Mouse (Mus musculus): Measurements from ENCODE around the gene Tcp11. TPM values are rescaled to one million over a fixed set of nuclear protein-coding genes. Genes with fewer than 3 reads are reported as not detected.

The Tcp11 gene
- polyA plus RNA-seq, 1 experiment from 2014 or later, result 0.45 TPM

GRCm38 (mm10) chr17:28058346-28058745, 22.1 kb downstream of the Tcp11 start:
- 86% methylated on average over 13 of the region's 13 CpGs for WGBS
- H3K4me2 ChIP-seq (ENCODE audit: low read length), result no peak overlapping the region
- H3K4me3 ChIP-seq (ENCODE audit: control insufficient read depth in 1 of 2, insufficient read depth in 1 of 2, low read depth in 1 of 2, low read length in 2 of 2), result no peak overlapping the region
- ATAC-seq (ENCODE audit: insufficient number of reproducible peaks, insufficient read depth, low FRiP score, low read depth), result no peak
- no peaks in the 10 kb centered on the region for H3K9me3 ChIP-seq (ENCODE audit: control insufficient read depth, low read length)
- no peak overlapping the region for H3K9ac ChIP-seq (ENCODE audit: low read length)
- no peak overlapping the region for H3K27ac ChIP-seq (replicated peaks in 1 of 2; ENCODE audit: control insufficient read depth in 1 of 2, insufficient read depth in 1 of 2, low read depth in 2 of 2, low read length in 2 of 2)
- peaks cover 70% of the 10 kb centered on the region for H3K36me3 ChIP-seq (ENCODE audit: control insufficient read depth, insufficient read depth, low read length)
- H3K4me1 ChIP-seq (ENCODE audit: control insufficient read depth in 2 of 2, insufficient read depth in 2 of 2, low read length in 2 of 2), result peaks cover 0 to 2% of the 10 kb centered on the region in 2 experiments; a peak in 1 of 4 replicates
- H3K27me3 ChIP-seq (ENCODE audit: control insufficient read depth, insufficient read depth, low read length), result no peaks in the 10 kb centered on the region

GRCm38 (mm10) chr17:28052293-28052863, 28.1 kb downstream of the Tcp11 start:
- Histone ChIP-seq H3K4me2 (ENCODE audit: low read length) (no peak overlapping the region), H3K4me3 (ENCODE audit: control insufficient read depth in 1 of 2, insufficient read depth in 1 of 2, low read depth in 1 of 2, low read length in 2 of 2) (no peak overlapping the region), H3K36me3 (ENCODE audit: control insufficient read depth, insufficient read depth, low read length) (peaks cover 75% of the 10 kb centered on the region), H3K27me3 (ENCODE audit: control insufficient read depth, insufficient read depth, low read length) (no peaks in the 10 kb centered on the region), H3K27ac (replicated peaks in 1 of 2; ENCODE audit: control insufficient read depth in 1 of 2, insufficient read depth in 1 of 2, low read depth in 2 of 2, low read length in 2 of 2) (no peak overlapping the region), H3K9ac (ENCODE audit: low read length) (no peak overlapping the region), H3K4me1 (ENCODE audit: control insufficient read depth in 2 of 2, insufficient read depth in 2 of 2, low read length in 2 of 2) (no peaks in the 10 kb centered on the region), H3K9me3 (ENCODE audit: control insufficient read depth, low read length) (no peaks in the 10 kb centered on the region)
- 77% methylated on average over 21 of the region's 21 CpGs for WGBS
- ATAC-seq (ENCODE audit: insufficient number of reproducible peaks, insufficient read depth, low FRiP score, low read depth), result no peak

GRCm38 (mm10) chr17:28050210-28050609, 30.2 kb downstream of the Tcp11 start:
- no peaks in the 10 kb centered on the region for H3K4me1 ChIP-seq (ENCODE audit: control insufficient read depth in 2 of 2, insufficient read depth in 2 of 2, low read length in 2 of 2)
- no peak overlapping the region for H3K4me2 ChIP-seq (ENCODE audit: low read length)
- no peaks in the 10 kb centered on the region for H3K9me3 ChIP-seq (ENCODE audit: control insufficient read depth, low read length)
- no peak overlapping the region for H3K9ac ChIP-seq (ENCODE audit: low read length)
- ATAC-seq (ENCODE audit: insufficient number of reproducible peaks, insufficient read depth, low FRiP score, low read depth), result no peak
- no peak overlapping the region for H3K27ac ChIP-seq (replicated peaks in 1 of 2; ENCODE audit: control insufficient read depth in 1 of 2, insufficient read depth in 1 of 2, low read depth in 2 of 2, low read length in 2 of 2)
- H3K27me3 ChIP-seq (ENCODE audit: control insufficient read depth, insufficient read depth, low read length), result no peaks in the 10 kb centered on the region
- 89% methylated on average over 8 of the region's 8 CpGs for whole genome bisulfite sequencing
- H3K4me3 ChIP-seq (ENCODE audit: control insufficient read depth in 1 of 2, insufficient read depth in 1 of 2, low read depth in 1 of 2, low read length in 2 of 2), result no peak overlapping the region
- peaks cover 63% of the 10 kb centered on the region for H3K36me3 ChIP-seq (ENCODE audit: control insufficient read depth, insufficient read depth, low read length)

- 38% methylated on average over 4 of the region's 4 CpGs for WGBS
- Histone ChIP-seq H3K4me3 (ENCODE audit: control insufficient read depth in 1 of 2, insufficient read depth in 1 of 2, low read depth in 1 of 2, low read length in 2 of 2) (no peak overlapping the region), H3K27ac (replicated peaks in 1 of 2; ENCODE audit: control insufficient read depth in 1 of 2, insufficient read depth in 1 of 2, low read depth in 2 of 2, low read length in 2 of 2) (no peak overlapping the region), H3K9me3 (ENCODE audit: control insufficient read depth, low read length) (no peaks in the 10 kb centered on the region), H3K9ac (ENCODE audit: low read length) (no peak overlapping the region), H3K4me2 (ENCODE audit: low read length) (no peak overlapping the region), H3K27me3 (ENCODE audit: control insufficient read depth, insufficient read depth, low read length) (no peaks in the 10 kb centered on the region), H3K36me3 (ENCODE audit: control insufficient read depth, insufficient read depth, low read length) (peaks cover 50% of the 10 kb centered on the region), H3K4me1 (ENCODE audit: control insufficient read depth in 2 of 2, insufficient read depth in 2 of 2, low read length in 2 of 2) (no peaks in the 10 kb centered on the region)
- ATAC-seq (ENCODE audit: insufficient number of reproducible peaks, insufficient read depth, low FRiP score, low read depth), result no peak; the same call in 1 of the 2 replicates
These were observed 32.0 kb downstream of the Tcp11 start for GRCm38 (mm10) chr17:28048425-28048824.

GRCm38 (mm10) chr17:28047520-28047919, 32.9 kb downstream of the Tcp11 start:
- 65% methylated on average over 5 of the region's 5 CpGs for WGBS

GRCm38 (mm10) chr17:28047017-28047416, 33.4 kb downstream of the Tcp11 start:
- Histone ChIP-seq H3K27ac (replicated peaks in 1 of 2; ENCODE audit: control insufficient read depth in 1 of 2, insufficient read depth in 1 of 2, low read depth in 2 of 2, low read length in 2 of 2) (no peak overlapping the region), H3K9me3 (ENCODE audit: control insufficient read depth, low read length) (no peaks in the 10 kb centered on the region), H3K4me2 (ENCODE audit: low read length) (no peak overlapping the region), H3K4me3 (ENCODE audit: control insufficient read depth in 1 of 2, insufficient read depth in 1 of 2, low read depth in 1 of 2, low read length in 2 of 2) (no peak overlapping the region), H3K9ac (ENCODE audit: low read length) (no peak overlapping the region), H3K27me3 (ENCODE audit: control insufficient read depth, insufficient read depth, low read length) (no peaks in the 10 kb centered on the region), H3K36me3 (ENCODE audit: control insufficient read depth, insufficient read depth, low read length) (peaks cover 48% of the 10 kb centered on the region), H3K4me1 (ENCODE audit: control insufficient read depth in 2 of 2, insufficient read depth in 2 of 2, low read length in 2 of 2) (peaks cover 0 to 6% of the 10 kb centered on the region in 2 experiments; a peak in 1 of 4 replicates)
- no peak for ATAC-seq (ENCODE audit: insufficient number of reproducible peaks, insufficient read depth, low FRiP score, low read depth)
- WGBS, result 90% methylated on average over 5 of the region's 5 CpGs

More at GRCm38 (mm10) chr17:28047520-28047919, 32.9 kb downstream of the Tcp11 start:
- H3K9me3 ChIP-seq (ENCODE audit: control insufficient read depth, low read length), result no peaks in the 10 kb centered on the region
- H3K27me3 ChIP-seq (ENCODE audit: control insufficient read depth, insufficient read depth, low read length), result no peaks in the 10 kb centered on the region
- ATAC-seq (ENCODE audit: insufficient number of reproducible peaks, insufficient read depth, low FRiP score, low read depth), result no peak
- no peak overlapping the region for H3K4me3 ChIP-seq (ENCODE audit: control insufficient read depth in 1 of 2, insufficient read depth in 1 of 2, low read depth in 1 of 2, low read length in 2 of 2)
- 0 out of 4 replicates have a peak, but pooled peaks cover 0 to under 1% of the 10 kb centered on the region in 2 experiments for H3K4me1 ChIP-seq (ENCODE audit: control insufficient read depth in 2 of 2, insufficient read depth in 2 of 2, low read length in 2 of 2)
- H3K9ac ChIP-seq (ENCODE audit: low read length), result no peak overlapping the region
- peaks cover 50% of the 10 kb centered on the region for H3K36me3 ChIP-seq (ENCODE audit: control insufficient read depth, insufficient read depth, low read length)
- H3K4me2 ChIP-seq (ENCODE audit: low read length), result no peak overlapping the region
- H3K27ac ChIP-seq (replicated peaks in 1 of 2; ENCODE audit: control insufficient read depth in 1 of 2, insufficient read depth in 1 of 2, low read depth in 2 of 2, low read length in 2 of 2), result no peak overlapping the region

- no peaks in the 10 kb centered on the region for H3K9me3 ChIP-seq (ENCODE audit: control insufficient read depth, low read length)
- H3K27me3 ChIP-seq (ENCODE audit: control insufficient read depth, insufficient read depth, low read length), result no peaks in the 10 kb centered on the region
- no peak overlapping the region for H3K27ac ChIP-seq (replicated peaks in 1 of 2; ENCODE audit: control insufficient read depth in 1 of 2, insufficient read depth in 1 of 2, low read depth in 2 of 2, low read length in 2 of 2)
- no peak for ATAC-seq (ENCODE audit: insufficient number of reproducible peaks, insufficient read depth, low FRiP score, low read depth)
- H3K36me3 ChIP-seq (ENCODE audit: control insufficient read depth, insufficient read depth, low read length), result peaks cover 39% of the 10 kb centered on the region
- no peak overlapping the region for H3K4me3 ChIP-seq (ENCODE audit: control insufficient read depth in 1 of 2, insufficient read depth in 1 of 2, low read depth in 1 of 2, low read length in 2 of 2)
- H3K9ac ChIP-seq (ENCODE audit: low read length), result peak overlapping the region; percentile 41
- H3K4me2 ChIP-seq (ENCODE audit: low read length), result peak overlapping the region; percentile 25; the same call in 1 of the 2 replicates
- H3K4me1 ChIP-seq (ENCODE audit: control insufficient read depth in 2 of 2, insufficient read depth in 2 of 2, low read length in 2 of 2), result peaks cover 3 to 11% of the 10 kb centered on the region in 2 experiments; a peak in 2 of 4 replicates
- 54% methylated on average over 23 of the region's 23 CpGs for WGBS
These were observed 38.1 kb downstream of the Tcp11 start for GRCm38 (mm10) chr17:28042299-28042771.

GRCm38 (mm10) chr17:28041298-28041697, 39.1 kb downstream of the Tcp11 start:
- Histone ChIP-seq H3K27ac (replicated peaks in 1 of 2; ENCODE audit: control insufficient read depth in 1 of 2, insufficient read depth in 1 of 2, low read depth in 2 of 2, low read length in 2 of 2) (no peak overlapping the region), H3K9me3 (ENCODE audit: control insufficient read depth, low read length) (no peaks in the 10 kb centered on the region), H3K27me3 (ENCODE audit: control insufficient read depth, insufficient read depth, low read length) (no peaks in the 10 kb centered on the region), H3K4me2 (ENCODE audit: low read length) (no peak overlapping the region), H3K4me3 (ENCODE audit: control insufficient read depth in 1 of 2, insufficient read depth in 1 of 2, low read depth in 1 of 2, low read length in 2 of 2) (no peak overlapping the region), H3K9ac (ENCODE audit: low read length) (no peak overlapping the region), H3K4me1 (ENCODE audit: control insufficient read depth in 2 of 2, insufficient read depth in 2 of 2, low read length in 2 of 2) (peaks cover 5 to 16% of the 10 kb centered on the region in 2 experiments; a peak in 3 of 4 replicates), H3K36me3 (ENCODE audit: control insufficient read depth, insufficient read depth, low read length) (peaks cover 33% of the 10 kb centered on the region)
- WGBS, result 91% methylated on average over 13 of the region's 13 CpGs
- no peak for ATAC-seq (ENCODE audit: insufficient number of reproducible peaks, insufficient read depth, low FRiP score, low read depth)

Measured in heart, embryonic 14.5 days (tissue).